11 mouse cellular contexts compared by ENCODE assay signal in the genomic region with DNA sequence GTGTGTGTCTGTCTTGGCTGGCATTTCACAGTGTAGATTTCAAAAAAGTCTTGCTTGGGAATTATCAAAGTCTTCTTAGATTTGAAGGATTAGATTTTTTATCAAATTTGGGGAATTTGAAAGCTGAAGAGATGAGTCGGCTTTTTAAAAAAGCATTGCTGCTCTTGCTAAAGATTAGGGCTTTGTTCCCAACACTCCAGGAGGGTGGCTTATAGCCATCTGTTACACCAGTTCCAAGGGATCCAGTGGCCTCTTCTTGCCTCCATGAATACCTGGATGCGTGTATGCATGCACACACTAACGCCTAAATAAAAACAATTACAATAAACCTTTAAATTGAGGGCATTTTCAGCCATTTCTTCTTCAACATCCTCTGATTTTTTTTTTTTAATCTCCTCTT.
"Had no signal": no experiment of that assay in that cellular context is flagged by ENCODE, and none has a peak within 500 bp of the region (broad histone marks: within the 10 kb centered on the region; RNA-seq: fewer than 3 reads in every experiment).

No protein-coding gene starts in this region.

- DNase-seq: liver; liver, embryonic 13.5 days; liver, postnatal 0 days; lung, adult 18-20 months; lung, adult 2 months; lung, embryonic 14.5 days; lung, postnatal 10 days; lung, postnatal 14 days; lung, postnatal 36 days; lung, postnatal 4 days; midbrain, embryonic 14.5 days had no signal
